Mouse (Mus musculus) adrenal gland, postnatal 4 days (tissue): ENCODE measurements around the gene Zbtb4. TPM values are rescaled to one million over a fixed set of nuclear protein-coding genes. Genes with fewer than 3 reads are reported as not detected.
"Not testable (repeated sequence)": the region's sequence is repeated elsewhere in the genome, so short reads cannot be mapped to it uniquely, and the experiment has no call there.

ENCODE experiments used
- DNase-seq, 2 experiments: peaks; one replicate each; pipeline ENCODE4 v3.0.0; 2021 to 2022; ENCODE audit warnings: low spot score in 2 of 2, mixed read lengths in 2 of 2
- long read RNA-seq, 2 experiments: library from polyadenylated mRNA; stranded (forward); transcript quantifications; one replicate each; pipeline ENCODE4 v2.0.0; 2021
- total RNA-seq, 2 experiments: library from RNA; stranded (reverse); gene quantifications; 2 replicates each; pipeline ENCODE4 v1.2.3; 2021

The Zbtb4 gene
- 10 to 100 TPM; 48.5 to 58.3 TPM for total RNA-seq
- long read RNA-seq, experiment 1, full-length matches to known transcripts: 1 of 6 reads
- long read RNA-seq, experiment 1, partial matches to known transcripts: 1 of 6 reads
- long read RNA-seq, experiment 1, other reads (novel, unspliced or antisense): 4 of 6 reads
- long read RNA-seq, experiment 2, partial matches to known transcripts: 0 of 9 reads
- long read RNA-seq, experiment 2, other reads (novel, unspliced or antisense): 9 of 9 reads

- peak in 1 of 2 experiments; percentile 19 for DNase-seq
These were observed at the start of gene Zbtb4 for GRCm38 (mm10) chr11:69765221-69766125. TSS of gene Zbtb4 (plus strand) at chr11:69765912.

- no peak for DNase-seq
These were observed 49.8 kb upstream of the Zbtb4 start for GRCm38 (mm10) chr11:69715929-69716328.

GRCm38 (mm10) chr11:69716953-69717352, 48.8 kb upstream of the Zbtb4 start:
- no peak for DNase-seq

GRCm38 (mm10) chr11:69718661-69719060, 47.1 kb upstream of the Zbtb4 start:
- no peak for DNase-seq

- DNase-seq: no peak
These were observed 46.3 kb upstream of the Zbtb4 start for GRCm38 (mm10) chr11:69719423-69719822.

GRCm38 (mm10) chr11:69720852-69721251, 44.9 kb upstream of the Zbtb4 start:
- no peak for DNase-seq

- no peak for DNase-seq
These were observed 42.6 kb upstream of the Zbtb4 start for GRCm38 (mm10) chr11:69723074-69723473.

- DNase-seq: no peak
These were observed 39.8 kb upstream of the Zbtb4 start for GRCm38 (mm10) chr11:69725951-69726350.

- DNase-seq: peak in 1 of 2 experiments; percentile 36
These were observed 36.6 kb upstream of the Zbtb4 start for GRCm38 (mm10) chr11:69729063-69729462.

GRCm38 (mm10) chr11:69731408-69731807, 34.3 kb upstream of the Zbtb4 start:
- DNase-seq: not testable (repeated sequence)

GRCm38 (mm10) chr11:69751635-69752034, 14.1 kb upstream of the Zbtb4 start:
- no peak for DNase-seq

GRCm38 (mm10) chr11:69752686-69753085, 13.0 kb upstream of the Zbtb4 start:
- DNase-seq: no peak

GRCm38 (mm10) chr11:69754233-69754632, 11.5 kb upstream of the Zbtb4 start:
- DNase-seq: no peak

GRCm38 (mm10) chr11:69754701-69755100, 11.0 kb upstream of the Zbtb4 start:
- DNase-seq: no peak

GRCm38 (mm10) chr11:69757303-69758089, 8.2 kb upstream of the Zbtb4 start:
- DNase-seq: no peak

GRCm38 (mm10) chr11:69758090-69758456, 7.6 kb upstream of the Zbtb4 start:
- DNase-seq: peak; percentile 98

- peak; percentile 96 to 97 for DNase-seq
These were observed 7.2 kb upstream of the Zbtb4 start, which contains the start of gene Polr2a for GRCm38 (mm10) chr11:69758478-69758970. TSS of gene Polr2a (minus strand) at chr11:69758637.

GRCm38 (mm10) chr11:69758971-69759721, 6.6 kb upstream of the Zbtb4 start:
- DNase-seq: peak; percentile 49 to 82

GRCm38 (mm10) chr11:69760160-69760900, 5.4 kb upstream of the Zbtb4 start:
- no peak for DNase-seq

GRCm38 (mm10) chr11:69760901-69761200, 4.9 kb upstream of the Zbtb4 start:
- DNase-seq: no peak
